Mouse (Mus musculus): ENCODE measurements around the gene 9630041A04Rik.

The 9630041A04Rik gene

GRCm38 (mm10) chr9:101861596-101862471, at the start of gene 9630041A04Rik:
TSS of gene 9630041A04Rik (plus strand) at chr9:101861841.
- DNase-seq = no peak

DNA sequence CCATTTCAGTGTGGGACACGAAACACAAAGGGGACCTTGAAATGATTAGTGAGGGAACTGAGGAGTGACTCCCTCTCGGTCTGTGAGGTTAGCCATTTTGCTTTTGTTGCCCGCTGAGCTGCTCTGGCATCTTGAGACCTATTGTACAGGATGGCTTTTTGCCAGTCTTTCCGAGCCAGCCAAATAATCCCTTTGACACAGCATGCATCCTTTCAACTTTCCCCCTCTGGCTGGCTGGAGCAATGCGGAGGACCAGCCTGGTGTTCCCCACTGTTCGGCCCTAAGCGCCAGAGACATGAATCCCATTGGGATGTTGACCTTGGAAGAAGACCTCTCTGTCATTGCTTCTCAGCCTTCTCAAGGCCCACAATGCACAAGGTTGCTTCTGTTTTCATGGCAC, 37.7 kb upstream of the 9630041A04Rik start:
- DNase-seq = no peak

GRCm38 (mm10) chr9:101825626-101826025, 36.0 kb upstream of the 9630041A04Rik start:
- no peak for DNase-seq

DNA sequence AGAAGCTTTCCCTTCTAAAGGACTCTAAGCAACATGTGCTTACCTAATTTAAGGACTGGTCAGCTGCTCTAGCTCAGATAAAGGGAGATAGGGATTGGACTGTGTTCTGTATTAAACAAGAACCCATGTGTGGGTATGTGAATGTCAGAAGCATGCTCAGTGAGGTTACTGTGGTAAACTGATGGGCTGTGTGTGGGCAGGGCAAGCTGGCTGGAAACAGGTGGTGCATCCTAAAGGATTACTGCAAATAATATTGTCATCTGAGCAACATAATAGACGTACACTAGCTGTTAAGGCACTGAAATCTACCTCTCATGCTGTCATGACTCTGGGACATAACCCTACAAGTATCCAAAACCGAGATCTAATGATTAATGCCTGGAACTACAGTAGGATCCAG, 28.0 kb upstream of the 9630041A04Rik start:
- DNase-seq = no peak

- DNase-seq = no peak
Measured at GRCm38 (mm10) chr9:101841101-101841500, 20.5 kb upstream of the 9630041A04Rik start.

- no peak for DNase-seq
Measured at GRCm38 (mm10) chr9:101843893-101844292, 17.7 kb upstream of the 9630041A04Rik start.

- DNase-seq = no peak
Measured at GRCm38 (mm10) chr9:101845691-101846090, 15.9 kb upstream of the 9630041A04Rik start.

- DNase-seq = no peak
Measured at GRCm38 (mm10) chr9:101862481-101863065, 932 bp downstream of the 9630041A04Rik start.

DNA sequence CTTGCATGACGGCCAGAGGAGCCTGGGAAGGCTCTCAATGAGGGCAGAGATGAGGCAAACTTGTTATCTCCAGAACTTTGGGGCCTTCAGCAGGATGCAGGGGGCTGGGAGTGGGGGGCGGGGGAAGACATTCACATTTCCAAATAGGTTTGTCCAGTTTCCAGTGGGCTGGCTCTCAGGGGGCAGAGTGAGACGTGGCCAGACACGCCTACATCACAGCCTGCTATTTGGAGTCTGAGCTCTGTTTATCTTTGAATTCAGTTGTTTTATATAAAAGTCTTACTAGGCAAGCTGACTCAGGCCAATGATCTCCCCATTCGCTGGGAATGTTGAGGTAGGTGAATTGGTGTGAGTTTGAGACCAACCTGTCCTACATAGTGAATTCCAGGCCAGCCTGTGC, 1.5 kb downstream of the 9630041A04Rik start:
- no peak for DNase-seq

DNA sequence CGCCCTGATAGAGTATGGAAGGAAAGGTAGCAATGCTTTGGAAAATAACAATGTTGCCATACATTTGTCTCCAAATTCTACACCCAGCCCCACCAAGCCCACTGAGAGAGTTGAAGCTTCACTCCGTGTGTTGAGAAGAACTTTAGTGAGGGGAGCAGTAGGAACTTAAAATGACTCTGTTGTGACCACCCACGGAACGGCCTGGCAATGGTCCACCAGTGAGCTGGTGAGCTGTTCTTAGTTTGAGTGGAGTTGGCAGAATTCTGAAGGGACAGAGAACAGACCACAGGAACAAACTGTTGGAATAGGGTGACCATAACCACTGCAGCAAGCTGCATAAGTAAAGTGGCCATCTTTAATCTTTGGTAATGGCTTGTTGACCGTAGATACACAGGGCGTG, 7.0 kb downstream of the 9630041A04Rik start:
- DNase-seq = no peak

DNA sequence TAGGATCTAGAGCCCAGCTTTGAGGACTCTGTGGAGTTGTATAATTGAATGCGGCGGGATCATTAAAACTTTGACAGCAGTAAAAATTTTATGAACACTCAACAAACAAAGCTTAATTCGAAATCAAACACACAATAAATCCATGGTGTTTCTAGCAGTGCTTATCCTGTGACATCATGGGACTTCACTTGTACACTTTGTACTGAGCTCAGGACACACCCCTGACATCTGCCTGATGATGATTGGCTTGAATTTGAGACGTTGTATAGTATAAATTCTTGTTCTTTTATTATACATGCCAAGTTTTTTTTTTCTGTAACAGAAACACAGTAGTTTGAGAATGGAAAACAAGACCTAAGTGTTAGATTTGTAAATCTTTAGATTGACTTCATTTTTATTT, 8.4 kb downstream of the 9630041A04Rik start:
- no peak for DNase-seq

- no peak for DNase-seq
Measured at GRCm38 (mm10) chr9:101875306-101875705, 13.7 kb downstream of the 9630041A04Rik start.

- no peak for DNase-seq
Measured at GRCm38 (mm10) chr9:101877109-101877987, 15.7 kb downstream of the 9630041A04Rik start.

- no peak for DNase-seq
Measured at GRCm38 (mm10) chr9:101883295-101883694, 21.7 kb downstream of the 9630041A04Rik start.

DNA sequence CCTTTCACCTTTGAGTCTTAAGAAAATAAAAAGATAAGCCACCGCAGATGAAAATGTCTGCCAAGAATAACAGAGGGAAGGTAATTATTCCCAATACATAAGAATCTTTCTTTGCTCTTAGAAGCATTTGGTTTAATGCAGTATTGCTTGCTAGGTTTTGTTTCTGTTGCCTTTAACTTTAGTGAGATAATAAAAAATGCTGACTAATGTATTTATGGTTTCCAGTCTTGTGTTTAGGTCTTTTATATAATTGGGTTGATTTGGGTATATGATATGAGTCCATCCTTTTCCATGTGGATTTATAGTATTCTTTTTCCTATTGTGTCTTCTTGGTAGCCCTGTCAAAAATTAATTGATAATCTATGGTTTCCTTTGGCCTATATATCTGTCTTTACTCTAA, 36.2 kb downstream of the 9630041A04Rik start:
- DNase-seq = no peak

- DNase-seq = no peak
Measured at GRCm38 (mm10) chr9:101903406-101903805, 41.8 kb downstream of the 9630041A04Rik start.

DNA sequence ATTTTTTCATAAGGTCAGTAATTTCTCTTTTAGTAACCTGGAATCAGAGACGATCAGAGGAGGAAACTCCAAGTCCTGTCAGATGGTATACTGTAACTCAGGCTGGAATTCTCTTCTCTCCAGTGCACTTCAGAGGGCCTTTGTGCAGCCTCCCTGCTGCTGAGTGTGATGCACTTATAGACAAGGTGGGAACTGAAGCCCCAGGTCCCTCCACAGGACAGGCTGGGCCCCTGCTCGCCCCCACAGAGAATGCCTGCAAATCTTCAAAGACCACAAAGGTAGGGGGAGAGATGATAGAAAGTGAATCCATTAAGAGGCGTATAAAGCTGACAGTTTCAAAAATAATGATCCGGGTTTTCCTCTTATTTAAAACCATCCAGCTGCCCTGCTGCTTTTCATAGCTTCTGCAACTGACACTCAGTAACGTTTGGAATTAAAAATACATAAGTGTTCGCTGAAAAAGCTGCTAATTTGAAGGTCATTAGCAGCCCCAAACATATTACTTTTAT, 46.2 kb downstream of the 9630041A04Rik start:
- no peak for DNase-seq

- DNase-seq = no peak
Measured at GRCm38 (mm10) chr9:101908849-101909248, 47.2 kb downstream of the 9630041A04Rik start.

DNA sequence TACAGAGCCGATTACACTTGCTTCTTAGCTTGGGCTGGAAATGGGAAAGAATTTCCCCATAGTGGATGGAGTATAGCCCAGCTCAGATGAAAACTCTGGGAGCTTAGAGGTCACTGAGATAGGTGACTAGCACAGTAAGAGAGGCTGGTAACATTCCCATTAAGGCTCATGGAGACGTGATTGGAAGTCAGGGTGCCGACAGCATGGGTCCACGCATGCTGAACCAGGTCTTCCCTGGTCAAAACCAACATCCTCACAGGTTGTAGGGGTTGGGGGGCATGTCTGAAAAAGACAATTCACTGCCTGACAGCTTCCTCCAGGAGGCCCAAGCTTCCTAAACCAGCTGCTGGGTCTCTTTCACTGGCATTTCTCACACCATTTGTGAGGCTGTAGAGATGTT, 47.9 kb downstream of the 9630041A04Rik start:
- DNase-seq = no peak

DNA sequence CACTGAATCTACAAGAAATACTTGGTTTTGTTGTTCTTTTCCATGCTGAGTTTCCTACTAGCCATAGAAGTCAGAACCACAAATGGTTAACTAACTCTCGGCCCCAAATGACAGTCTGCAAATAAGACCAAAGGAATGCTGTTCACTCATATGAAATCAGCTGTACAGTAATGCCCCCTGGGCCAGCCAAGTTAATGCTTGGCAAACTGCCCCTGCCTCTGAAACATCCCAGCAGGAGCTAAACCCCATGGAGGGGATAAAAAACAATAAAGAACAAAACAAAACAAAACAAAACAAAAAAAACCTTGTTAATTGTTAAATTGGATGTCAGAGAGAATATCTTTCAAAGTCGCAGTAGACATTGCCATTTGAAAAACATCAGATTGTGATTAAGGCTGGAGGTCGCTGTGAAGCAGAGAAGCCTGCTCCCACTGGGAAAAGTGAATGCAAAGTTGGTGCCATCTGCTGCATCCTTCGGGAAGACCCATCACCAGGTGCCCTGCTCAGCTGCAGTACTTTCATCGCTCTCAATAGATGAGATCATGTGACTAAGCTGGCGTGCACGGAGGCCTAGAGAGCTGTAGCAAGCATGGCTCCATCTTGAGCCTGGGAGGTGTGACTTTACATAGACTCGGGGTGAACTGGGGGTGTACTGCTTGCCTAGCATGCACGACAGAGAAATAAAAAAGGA, 49.7 kb downstream of the 9630041A04Rik start:
- DNase-seq = no peak

DNA sequence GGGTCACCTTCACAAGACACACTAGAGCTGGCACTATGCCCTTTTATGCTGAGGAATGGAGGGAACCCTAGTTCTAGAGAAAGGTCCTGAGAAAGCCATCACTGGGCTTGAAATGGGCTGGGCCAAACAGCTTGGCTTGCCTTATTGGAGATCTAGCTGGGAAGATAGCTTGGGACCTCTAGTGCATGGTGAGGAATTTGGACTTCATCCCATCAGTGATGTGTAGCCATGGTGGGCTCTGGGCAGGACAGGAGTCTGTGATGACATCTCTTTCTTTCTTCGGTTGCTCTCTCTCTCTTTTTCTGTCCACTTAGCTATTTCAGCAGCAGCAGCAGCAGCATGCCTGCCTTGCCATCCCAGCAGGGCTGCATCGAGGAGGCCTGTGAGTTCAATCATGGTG, 53.4 kb downstream of the 9630041A04Rik start:
- no peak for DNase-seq

DNA sequence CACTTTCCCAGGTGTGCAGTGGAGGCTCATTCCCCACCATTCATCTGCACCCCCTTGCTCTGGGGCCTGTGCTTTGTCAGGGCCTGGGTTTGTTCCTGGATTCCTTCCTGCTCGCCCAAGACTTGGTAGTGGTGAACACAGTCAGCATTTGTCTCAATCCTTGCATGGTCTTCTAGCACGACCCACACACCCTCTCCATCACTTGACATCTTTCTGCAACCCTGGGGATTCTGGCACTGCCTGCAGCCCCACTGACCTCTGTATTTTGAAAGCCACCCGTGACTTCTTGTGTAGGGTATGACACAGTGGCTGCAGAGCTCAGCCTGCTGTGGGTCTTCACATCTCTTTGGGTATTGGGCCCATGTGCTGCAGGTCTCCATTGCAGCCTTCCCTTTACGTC, 57.1 kb downstream of the 9630041A04Rik start:
- DNase-seq = no peak

DNA sequence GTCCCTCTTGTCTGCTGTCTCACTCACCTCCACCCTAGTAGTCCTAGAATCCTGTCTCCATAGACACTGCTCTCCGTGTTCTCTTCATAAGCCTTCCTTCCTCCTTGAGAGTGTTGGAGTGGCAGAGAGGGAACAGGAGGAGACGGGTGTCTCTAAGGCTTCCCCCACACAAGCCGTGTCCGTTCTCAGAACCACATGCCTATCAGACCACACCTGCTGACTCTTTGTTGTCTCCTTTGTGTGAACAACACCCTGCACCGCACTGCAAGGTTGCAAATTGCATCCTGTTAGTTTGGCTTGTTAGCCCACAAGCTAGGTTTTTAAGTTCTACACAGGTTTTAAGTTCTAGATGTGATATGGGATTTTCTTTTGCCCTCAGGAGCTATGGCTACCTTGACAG, 57.7 kb downstream of the 9630041A04Rik start:
- no peak for DNase-seq
